8 mouse cellular contexts compared by ENCODE assay signal in the genomic region with DNA sequence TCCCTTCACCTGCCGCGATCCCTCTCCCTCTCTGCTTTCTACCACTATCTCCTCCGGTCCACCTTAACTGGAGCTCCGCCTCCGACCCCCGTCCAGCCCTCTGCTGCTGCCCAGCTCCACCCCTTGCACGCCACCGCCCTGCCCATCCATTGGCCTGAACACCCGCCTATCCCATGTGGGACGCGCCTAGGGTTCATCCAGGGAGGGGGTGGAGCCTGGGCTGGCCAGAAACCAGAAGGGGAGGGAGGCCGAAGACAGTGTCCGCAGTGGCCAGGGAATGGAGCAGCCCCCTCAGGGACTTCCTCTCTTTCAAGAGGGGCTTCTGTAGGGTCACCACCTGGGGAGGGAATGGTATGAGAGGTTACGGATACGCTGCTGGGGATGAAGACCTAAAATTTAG. TPM values are rescaled to one million over a fixed set of nuclear protein-coding genes. Genes with fewer than 3 reads are reported as not detected.
DNase-seq lines count a peak whose midpoint lies in the region; ATAC-seq and TF ChIP-seq lines count a peak whose summit lies in the region.

No protein-coding gene starts in this region.

- intact Hi-C loops in gastrocnemius, adult 2 months (cut with DNase I) = loop anchor here (2.0 kb wide), 1 partner anchor 37 kb away; a partner anchor contains a TSS
- intact Hi-C loops in left cerebral cortex, adult 2 months (cut with DNase I) = loop anchor here (2.0 kb wide), 1 partner anchor 17 kb away; a partner anchor contains a TSS

- TF ChIP-seq CTCF in cortical plate, adult 2 months (IDR thresholded peaks at IDR 0.05; ENCODE audit: extremely low read depth, insufficient read depth, low read length) = no peak
- no peak for TF ChIP-seq CTCF in gastrocnemius, adult 2 months (IDR thresholded peaks at IDR 0.05)
- TF ChIP-seq CTCF in hindbrain, postnatal 0 days (IDR thresholded peaks at IDR 0.05; ENCODE audit: low read depth) = no peak
- TF ChIP-seq CTCF in left cerebral cortex, adult 2 months (IDR thresholded peaks at IDR 0.05) = no peak

- peaks cover 5% of the 10 kb centered on the region for H3K4me1 ChIP-seq in cortical plate, adult 2 months (ENCODE audit: control insufficient read depth, insufficient read depth, low read length)
- peaks cover 41% of the 10 kb centered on the region for H3K4me1 ChIP-seq in hindbrain, postnatal 0 days (ENCODE audit: insufficient read depth, low read length)

- peak; percentile 99 for DNase-seq in adipocyte (ENCODE audit: low spot score)
- peak; percentile 100 for DNase-seq in gastrocnemius, adult 2 months
- peak; percentile 96 for DNase-seq in hindbrain, postnatal 0 days (ENCODE audit: low spot score)
- peak; percentile 93 to 94 for DNase-seq in left cerebral cortex, adult 2 months (ENCODE audit: extremely low spot score in 1 of 2, low spot score in 2 of 2)
- DNase-seq in retina, postnatal 7 days (ENCODE audit: low read depth, low spot score) = peak; percentile 94
- peak; percentile 94 for DNase-seq in urinary bladder, adult 2 months (ENCODE audit: low spot score)

- H3K79me2 ChIP-seq in macrophage (ENCODE audit: inconsistent target) = peaks cover 43% of the 10 kb centered on the region

- H3K36me3 ChIP-seq in hindbrain, postnatal 0 days (ENCODE audit: insufficient read depth, low read length) = no peaks in the 10 kb centered on the region
- no peaks in the 10 kb centered on the region for H3K36me3 ChIP-seq in macrophage (ENCODE audit: inconsistent target)

- H3K9me3 ChIP-seq in hindbrain, postnatal 0 days (ENCODE audit: low read length) = no peaks in the 10 kb centered on the region

- 0% methylated on average over 15 of the region's 15 CpGs for WGBS in hindbrain, postnatal 0 days
- 5% methylated on average over 15 of the region's 15 CpGs for WGBS in macrophage (ENCODE audit: missing documents)

- peak overlapping the region; percentile 85 for H3K27ac ChIP-seq in cortical plate, adult 2 months (ENCODE audit: insufficient read depth, low read length)
- H3K27ac ChIP-seq in gastrocnemius, adult 2 months = peak overlapping the region; percentile 95
- H3K27ac ChIP-seq in hindbrain, postnatal 0 days = peak overlapping the region; percentile 77; the same call in 1 of the 2 replicates
- H3K27ac ChIP-seq in left cerebral cortex, adult 2 months = peak overlapping the region; percentile 85
- H3K27ac ChIP-seq in macrophage = peak overlapping the region; percentile 96

- peak; percentile 55 for TF ChIP-seq POLR2A in cortical plate, adult 2 months (IDR thresholded peaks at IDR 0.05; ENCODE audit: extremely low read depth, insufficient read depth, low read length)

- H3K4me2 ChIP-seq in hindbrain, postnatal 0 days (ENCODE audit: low read depth, low read length) = peak overlapping the region; percentile 100

- no peaks in the 10 kb centered on the region for H3K27me3 ChIP-seq in hindbrain, postnatal 0 days (ENCODE audit: insufficient read depth, low read length)

- H3K4me3 ChIP-seq in cortical plate, adult 2 months (ENCODE audit: insufficient read depth, low read length) = peak overlapping the region; percentile 56
- peak overlapping the region; percentile 82 for H3K4me3 ChIP-seq in gastrocnemius, adult 2 months
- H3K4me3 ChIP-seq in hindbrain, postnatal 0 days (ENCODE audit: low read length) = peak overlapping the region; percentile 48
- H3K4me3 ChIP-seq in left cerebral cortex, adult 2 months = peak overlapping the region; percentile 49
- H3K4me3 ChIP-seq in macrophage (ENCODE audit: inconsistent target) = peak overlapping the region; percentile 85

- H3K9ac ChIP-seq in hindbrain, postnatal 0 days (replicated peaks; ENCODE audit: low read length) = peak overlapping the region; percentile 47

- peak; percentile 95 for ATAC-seq in hindbrain, postnatal 0 days

RNA-seq across cellular contexts. Expression of a gene that starts 1.0 kb away (rescaled TPM):
- 14.7 and 18.7 TPM in 2 replicates for polyA plus RNA-seq in cortical plate, adult 2 months (2012; rRNA removed)
- 10 to 100 TPM; 22.8 to 33.3 TPM for total RNA-seq in gastrocnemius, adult 2 months (2021)
- total RNA-seq in hindbrain, postnatal 0 days (2014; rRNA removed) = 3.7 and 5.4 TPM in 2 replicates
- 0.73 and 0.82 TPM in 2 replicates for polyA plus RNA-seq in hindbrain, postnatal 0 days (2015; fragmentation: Nextera tagmentation; extraction: Ambion mirVana)
- total RNA-seq in left cerebral cortex, adult 2 months (2021) = 10 to 100 TPM; 12.4 to 13.2 TPM
- total RNA-seq in macrophage (2018; cell fraction: chromatin; rRNA removed) = 10 to 100 TPM in 20 of 26 experiments, 1 to 10 TPM in 6; 2.5 to 53.1 (median 18.1) TPM
- total RNA-seq in macrophage (2018; cell fraction: cytosol; rRNA removed) = 10 to 100 TPM; 23.0 to 84.5 (median 54.9) TPM
- 10 to 100 TPM; 11.2 to 95.4 (median 44.7) TPM for total RNA-seq in macrophage (2018; cell fraction: nucleus; rRNA removed)
- polyA plus RNA-seq in macrophage (2018) = 41.6 to 50.1 TPM (median 42.1 TPM) in 3 replicates
- polyA plus RNA-seq in urinary bladder, adult 2 months (2012; rRNA removed) = 36.4 and 39.5 TPM in 2 replicates

RNA-seq across cellular contexts. Expression of a gene that starts 9.0 kb away (rescaled TPM):
- polyA plus RNA-seq in cortical plate, adult 2 months (2012; rRNA removed) = 5.1 and 5.9 TPM in 2 replicates
- total RNA-seq in gastrocnemius, adult 2 months (2021) = 1 to 10 TPM in 1 of 2 experiments, under 1 TPM in 1; 0.41 to 2.1 TPM
- not detected in 2 replicates for total RNA-seq in hindbrain, postnatal 0 days (2014; rRNA removed)
- polyA plus RNA-seq in hindbrain, postnatal 0 days (2015; fragmentation: Nextera tagmentation; extraction: Ambion mirVana) = not detected in 2 replicates
- total RNA-seq in left cerebral cortex, adult 2 months (2021) = 1 to 10 TPM; 1.1 to 3.5 TPM
- total RNA-seq in macrophage (2018; cell fraction: chromatin; rRNA removed) = 1 to 10 TPM in 16 of 26 experiments, under 1 TPM in 1, not detected in 9; 0.53 to 6.3 (median 2.0) TPM
- under 1 TPM in 5 of 26 experiments, not detected in 21; 0.07 to 0.24 (median 0.11) TPM for total RNA-seq in macrophage (2018; cell fraction: cytosol; rRNA removed)
- 1 to 10 TPM in 16 of 26 experiments, under 1 TPM in 6, not detected in 4; 0.39 to 8.9 (median 2.0) TPM for total RNA-seq in macrophage (2018; cell fraction: nucleus; rRNA removed)
- not detected in 3 replicates for polyA plus RNA-seq in macrophage (2018)
- polyA plus RNA-seq in urinary bladder, adult 2 months (2012; rRNA removed) = 1.2 and 1.5 TPM in 2 replicates

RNA-seq across cellular contexts. Expression of a gene that starts 18.1 kb away (rescaled TPM):
- polyA plus RNA-seq in cortical plate, adult 2 months (2012; rRNA removed) = 45.4 and 48.7 TPM in 2 replicates
- total RNA-seq in gastrocnemius, adult 2 months (2021) = 10 to 100 TPM; 40.8 to 56.4 TPM
- total RNA-seq in hindbrain, postnatal 0 days (2014; rRNA removed) = 32.1 and 40.7 TPM in 2 replicates
- polyA plus RNA-seq in hindbrain, postnatal 0 days (2015; fragmentation: Nextera tagmentation; extraction: Ambion mirVana) = 23.8 and 26.8 TPM in 2 replicates
- total RNA-seq in left cerebral cortex, adult 2 months (2021) = 10 to 100 TPM; 34.5 to 37.8 TPM
- total RNA-seq in macrophage (2018; cell fraction: chromatin; rRNA removed) = 10 to 100 TPM; 14.7 to 55.7 (median 35.5) TPM
- 10 to 100 TPM; 12.4 to 27.6 (median 19.2) TPM for total RNA-seq in macrophage (2018; cell fraction: cytosol; rRNA removed)
- 10 to 100 TPM; 11.5 to 47.7 (median 28.4) TPM for total RNA-seq in macrophage (2018; cell fraction: nucleus; rRNA removed)
- 11.3 to 17.1 TPM (median 16.4 TPM) in 3 replicates for polyA plus RNA-seq in macrophage (2018)
- 30.8 and 34.6 TPM in 2 replicates for polyA plus RNA-seq in urinary bladder, adult 2 months (2012; rRNA removed)

RNA-seq across cellular contexts. Expression of a gene that starts 24.6 kb away (rescaled TPM):
- 5.2 and 5.4 TPM in 2 replicates for polyA plus RNA-seq in cortical plate, adult 2 months (2012; rRNA removed)
- 1 to 10 TPM; 1.8 to 2.5 TPM for total RNA-seq in gastrocnemius, adult 2 months (2021)
- 43.6 and 45.6 TPM in 2 replicates for total RNA-seq in hindbrain, postnatal 0 days (2014; rRNA removed)
- polyA plus RNA-seq in hindbrain, postnatal 0 days (2015; fragmentation: Nextera tagmentation; extraction: Ambion mirVana) = 103 and 107 TPM in 2 replicates
- 1 to 10 TPM; 1.8 to 2.3 TPM for total RNA-seq in left cerebral cortex, adult 2 months (2021)
- 10 to 100 TPM in 1 of 26 experiments, 1 to 10 TPM in 4, under 1 TPM in 1, not detected in 20; 0.84 to 11.0 (median 1.2) TPM for total RNA-seq in macrophage (2018; cell fraction: chromatin; rRNA removed)
- total RNA-seq in macrophage (2018; cell fraction: cytosol; rRNA removed) = 10 to 100 TPM in 2 of 26 experiments, 1 to 10 TPM in 24; 3.7 to 12.0 (median 7.7) TPM
- total RNA-seq in macrophage (2018; cell fraction: nucleus; rRNA removed) = 1 to 10 TPM in 25 of 26 experiments, not detected in 1; 1.2 to 8.0 (median 2.1) TPM
- polyA plus RNA-seq in macrophage (2018) = 6.1 to 27.6 TPM (median 13.1 TPM) in 3 replicates
- 21.7 and 29.6 TPM in 2 replicates for polyA plus RNA-seq in urinary bladder, adult 2 months (2012; rRNA removed)

RNA-seq across cellular contexts. Expression of a gene that starts 24.6 kb away (rescaled TPM):
- polyA plus RNA-seq in cortical plate, adult 2 months (2012; rRNA removed) = 17.5 and 18.0 TPM in 2 replicates
- 10 to 100 TPM; 15.0 to 17.2 TPM for total RNA-seq in gastrocnemius, adult 2 months (2021)
- 29.6 and 33.4 TPM in 2 replicates for total RNA-seq in hindbrain, postnatal 0 days (2014; rRNA removed)
- polyA plus RNA-seq in hindbrain, postnatal 0 days (2015; fragmentation: Nextera tagmentation; extraction: Ambion mirVana) = 12.8 and 13.9 TPM in 2 replicates
- total RNA-seq in left cerebral cortex, adult 2 months (2021) = 10 to 100 TPM; 12.9 to 16.4 TPM
- 10 to 100 TPM; 48.7 to 87.6 (median 68.7) TPM for total RNA-seq in macrophage (2018; cell fraction: chromatin; rRNA removed)
- total RNA-seq in macrophage (2018; cell fraction: cytosol; rRNA removed) = 10 to 100 TPM; 33.2 to 42.6 (median 38.5) TPM
- total RNA-seq in macrophage (2018; cell fraction: nucleus; rRNA removed) = 10 to 100 TPM; 43.0 to 71.0 (median 53.3) TPM
- 32.7 to 33.3 TPM (median 32.9 TPM) in 3 replicates for polyA plus RNA-seq in macrophage (2018)
- polyA plus RNA-seq in urinary bladder, adult 2 months (2012; rRNA removed) = 85.7 and 87.7 TPM in 2 replicates

Comparison
In these comparisons a context has a peak if more than half of its experiments do, and no peak if none do; other contexts are left out.
1. Peak in every context shown above with its lines: DNase-seq, ATAC-seq, H3K4me3 ChIP-seq and H3K27ac ChIP-seq.